In the genomic region with DNA sequence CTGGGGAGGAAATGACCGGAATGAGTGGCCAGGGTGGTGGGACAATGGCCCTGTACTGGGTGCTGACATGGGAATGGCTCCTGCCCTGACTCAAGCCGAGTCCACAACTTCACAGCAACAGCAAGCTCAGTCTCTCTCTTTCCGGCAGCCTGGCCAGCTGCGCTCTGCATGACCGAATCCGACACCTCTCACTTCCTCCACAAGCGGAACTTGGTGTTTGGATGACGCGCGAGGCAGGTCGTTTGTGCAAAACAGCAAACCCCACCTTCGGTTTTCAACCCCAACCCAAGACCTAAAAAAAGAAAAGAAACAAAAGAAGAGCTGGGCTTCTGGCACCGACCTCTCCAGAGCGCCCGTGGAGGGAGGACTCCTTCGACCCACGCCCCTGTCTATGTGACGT, we compare ENCODE assay signal across 8 mouse cellular contexts. TPM values are rescaled to one million over a fixed set of nuclear protein-coding genes. Genes with fewer than 3 reads are reported as not detected.
A peak's percentile ranks its signal among the peaks of the same experiment; 100 is the strongest.
DNase-seq lines count a peak whose midpoint lies in the region; ATAC-seq and TF ChIP-seq lines count a peak whose summit lies in the region.

No protein-coding gene starts in this region.

- ATAC-seq in kidney, postnatal 0 days (replicated peaks; ENCODE audit: low FRiP score, low read depth), result no peak
- no peak for ATAC-seq in midbrain, embryonic 15.5 days (replicated peaks)

- no peak for DNase-seq in ES-E14 (ENCODE audit: low read depth, low spot score)
- peak; percentile 36 for DNase-seq in heart, adult 8-10 months (ENCODE audit: low spot score)
- peak; percentile 77 for DNase-seq in kidney, postnatal 0 days (ENCODE audit: low spot score)
- peak; percentile 86 to 89 for DNase-seq in lung, postnatal 4 days
- peak; percentile 86 for DNase-seq in thymus, postnatal 25 days
- DNase-seq in left cerebral cortex, postnatal 14 days (ENCODE audit: low spot score in 2 of 2), result no peak
- DNase-seq in cerebellum, postnatal 36 days, result no peak

- no peak overlapping the region for H3K4me3 ChIP-seq in ES-E14 (ENCODE audit: insufficient read depth in 1 of 2, low read depth in 1 of 2, low read length in 2 of 2, poor library complexity in 1 of 2, severe bottlenecking in 1 of 2)
- H3K4me3 ChIP-seq in kidney, postnatal 0 days (replicated peaks; ENCODE audit: low read depth, low read length), result no peak overlapping the region
- H3K4me3 ChIP-seq in midbrain, embryonic 15.5 days, result no peak overlapping the region

- no peaks in the 10 kb centered on the region for H3K27me3 ChIP-seq in kidney, postnatal 0 days (ENCODE audit: insufficient read depth, low read length)
- H3K27me3 ChIP-seq in midbrain, embryonic 15.5 days (replicated peaks), result no peaks in the 10 kb centered on the region

- no peaks in the 10 kb centered on the region for H3K36me3 ChIP-seq in ES-E14 (ENCODE audit: control insufficient read depth, insufficient read depth, low read length, poor library complexity, severe bottlenecking)
- no peaks in the 10 kb centered on the region for H3K36me3 ChIP-seq in kidney, postnatal 0 days (ENCODE audit: insufficient read depth, low read length)
- no peaks in the 10 kb centered on the region for H3K36me3 ChIP-seq in midbrain, embryonic 15.5 days (replicated peaks)

- H3K9ac ChIP-seq in ES-E14 (ENCODE audit: insufficient read depth, low read depth, low read length, poor library complexity, severe bottlenecking), result peak overlapping the region; percentile 31; the same call in 1 of the 2 replicates
- no peak overlapping the region for H3K9ac ChIP-seq in kidney, postnatal 0 days (ENCODE audit: low read depth, low read length)
- H3K9ac ChIP-seq in midbrain, embryonic 15.5 days, result no peak overlapping the region

- no peaks in the 10 kb centered on the region for H3K9me3 ChIP-seq in ES-E14 (ENCODE audit: control insufficient read depth, insufficient read depth, low read depth, low read length)
- H3K9me3 ChIP-seq in kidney, postnatal 0 days (replicated peaks; ENCODE audit: low read length), result no peaks in the 10 kb centered on the region
- H3K9me3 ChIP-seq in midbrain, embryonic 15.5 days, result no peaks in the 10 kb centered on the region

- peaks cover 13 to 21% of the 10 kb centered on the region in 2 experiments for H3K4me1 ChIP-seq in ES-E14 (ENCODE audit: control insufficient read depth in 2 of 2, insufficient read depth in 2 of 2, low read length in 2 of 2, poor library complexity in 1 of 2)
- peaks cover 20% of the 10 kb centered on the region; the same call in 1 of the 2 replicates for H3K4me1 ChIP-seq in kidney, postnatal 0 days (replicated peaks; ENCODE audit: insufficient read depth, low read length)
- H3K4me1 ChIP-seq in midbrain, embryonic 15.5 days, result peaks cover 16% of the 10 kb centered on the region

- TF ChIP-seq CTCF in kidney, postnatal 0 days (IDR thresholded peaks at IDR 0.05; ENCODE audit: low read depth), result no peak

- H3K27ac ChIP-seq in ES-E14 (ENCODE audit: insufficient read depth, low read depth, low read length, poor library complexity, severe bottlenecking), result no peak overlapping the region
- peak overlapping the region; percentile 42; the same call in 1 of the 2 replicates for H3K27ac ChIP-seq in kidney, postnatal 0 days
- H3K27ac ChIP-seq in midbrain, embryonic 15.5 days, result no peak overlapping the region

- in situ Hi-C loops in ES-E14 (cut with MboI; ENCODE audit: low sequenced_read_pairs in 2 of 2, unreplicated experiment in 2 of 2), result loop anchor here in 1 of 2 experiments (10.0 kb wide), 1 partner anchor 140 kb away; no protein-coding TSS in a partner anchor

- WGBS in kidney, postnatal 0 days, result 20% methylated on average over 18 of the region's 18 CpGs
- 71% methylated on average over 18 of the region's 18 CpGs for WGBS in midbrain, embryonic 15.5 days

- intact Hi-C loops in left cerebral cortex, postnatal 14 days (cut with DNase I), result loop anchor here (5.0 kb wide), 1 partner anchor 103 kb away; a partner anchor contains a TSS

- peak overlapping the region; percentile 25 for H3K4me2 ChIP-seq in kidney, postnatal 0 days (ENCODE audit: low read length)
- no peak overlapping the region for H3K4me2 ChIP-seq in midbrain, embryonic 15.5 days

TF ChIP-seq in ES-E14, 5 proteins besides CTCF, POLR2A, EP300 and RAD21:
- TF ChIP-seq ZNF384 (IDR thresholded peaks at IDR 0.05; ENCODE audit: low read depth, low read length) (no peak), CHD2 (IDR thresholded peaks at IDR 0.05; ENCODE audit: low read depth, low read length) (no peak), ZC3H11A (IDR thresholded peaks at IDR 0.05; ENCODE audit: borderline replicate concordance, low read depth, low read length) (no peak), HCFC1 (IDR thresholded peaks at IDR 0.05; ENCODE audit: borderline replicate concordance, insufficient read depth, low read length) (no peak), MAFK (IDR thresholded peaks at IDR 0.05; ENCODE audit: insufficient read depth, low read depth, low read length) (no peak)

RNA-seq across cellular contexts. Expression of a gene that starts 34.3 kb away (rescaled TPM):
- 32.6 and 37.4 TPM in 2 replicates for total RNA-seq in ES-E14 (2012; rRNA removed)
- 10 to 100 TPM; 31.9 to 37.5 (median 33.3) TPM for total RNA-seq in heart, adult 8-10 months (2022)
- polyA plus RNA-seq in kidney, postnatal 0 days (2015; fragmentation: Nextera tagmentation; extraction: Ambion mirVana), result 47.2 and 47.6 TPM in 2 replicates
- polyA plus RNA-seq in midbrain, embryonic 15.5 days (2015; fragmentation: Nextera tagmentation; extraction: Ambion mirVana), result 31.9 and 32.4 TPM in 2 replicates
- 10 to 100 TPM; 35.3 to 36.2 TPM for total RNA-seq in left cerebral cortex, postnatal 14 days (2021)

RNA-seq across cellular contexts. Expression of a gene that starts 53.1 kb away (rescaled TPM):
- not detected in 2 replicates for total RNA-seq in ES-E14 (2012; rRNA removed)
- total RNA-seq in heart, adult 8-10 months (2022), result not detected
- polyA plus RNA-seq in kidney, postnatal 0 days (2015; fragmentation: Nextera tagmentation; extraction: Ambion mirVana), result not detected in 2 replicates
- 7.7 TPM in 1 of 2 replicates, not detected in the other for polyA plus RNA-seq in midbrain, embryonic 15.5 days (2015; fragmentation: Nextera tagmentation; extraction: Ambion mirVana)
- total RNA-seq in left cerebral cortex, postnatal 14 days (2021), result not detected

Comparison
In these comparisons a context has a peak if more than half of its experiments do, and no peak if none do; other contexts are left out.
1. DNase-seq: peak in heart, adult 8-10 months (single experiment), kidney, postnatal 0 days (single experiment), lung, postnatal 4 days (2 of 2) and thymus, postnatal 25 days (single experiment); none in ES-E14 (single experiment), left cerebral cortex, postnatal 14 days (0 of 2) and cerebellum, postnatal 36 days (0 of 2).